Mouse (Mus musculus): ENCODE results near the gene Pimreg.

GRCm38 (mm10) chr11:72064414-72064813 is 22.6 kb downstream of the Pimreg start:
- TF ChIP-seq USF1 (IDR thresholded peaks at IDR 0.05; ENCODE audit: low read depth): no peak
- TF ChIP-seq CTCF (IDR thresholded peaks at IDR 0.05; ENCODE audit: control insufficient read depth, insufficient read depth, insufficient read length): no peak
- no peak for TF ChIP-seq FOSL1 (IDR thresholded peaks at IDR 0.05; ENCODE audit: insufficient read depth, low read length, poor library complexity, severe bottlenecking)
- no peak for TF ChIP-seq MAX (IDR thresholded peaks at IDR 0.05)
- TF ChIP-seq MYOD1 (IDR thresholded peaks at IDR 0.05; ENCODE audit: control insufficient read depth, insufficient read length, low read depth): no peak
